In the genomic region with DNA sequence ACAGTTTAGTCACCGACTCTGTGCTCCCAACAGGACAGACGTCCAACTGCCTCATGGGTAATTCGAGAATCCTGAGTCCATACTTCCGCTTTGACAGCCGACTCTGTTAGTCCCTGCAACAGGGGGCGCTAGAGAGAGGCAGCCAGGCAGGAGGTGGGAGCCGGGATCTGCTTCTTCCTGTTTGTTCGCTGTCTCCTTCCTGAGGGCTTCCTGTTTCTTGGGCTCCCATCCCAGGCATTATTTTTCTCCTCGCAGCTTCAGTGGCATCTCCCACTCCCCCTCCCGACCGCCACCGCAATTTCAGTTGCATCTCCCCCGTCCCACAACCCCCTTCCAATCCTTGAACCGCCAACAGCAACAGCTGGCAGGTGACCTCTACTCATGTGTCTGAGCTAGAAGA, we compare ENCODE assay signal across 7 mouse cellular contexts.
DNase-seq lines count a peak whose midpoint lies in the region; ATAC-seq and TF ChIP-seq lines count a peak whose summit lies in the region.

No protein-coding gene starts in this region.

- DNase-seq in adrenal gland, adult (ENCODE audit: inconsistent age in 2 of 2, low spot score in 1 of 2): peak; percentile 58 to 79
- DNase-seq in gastrocnemius, postnatal 10 days: peak; percentile 65
- DNase-seq in kidney, adult 8-10 months: peak; percentile 64 to 74
- DNase-seq in lung, postnatal 0 days (ENCODE audit: low spot score): peak; percentile 75
- DNase-seq in thymus, postnatal 4 days: peak; percentile 74
- DNase-seq in layer of hippocampus, adult 9-11 months: no peak

- no peak for TF ChIP-seq POLR2A in ES-Bruce4 (IDR thresholded peaks at IDR 0.05; ENCODE audit: insufficient read depth, low read length)

- ATAC-seq in lung, postnatal 0 days: peak; percentile 61

- H3K27ac ChIP-seq in ES-Bruce4 (ENCODE audit: insufficient read depth, low read length): no peak overlapping the region
- no peak overlapping the region for H3K27ac ChIP-seq in lung, postnatal 0 days (ENCODE audit: low read length)

- H3K9me3 ChIP-seq in ES-Bruce4 (replicated peaks; ENCODE audit: control insufficient read depth, insufficient read depth, low read length, poor library complexity, severe bottlenecking): no peaks in the 10 kb centered on the region
- no peaks in the 10 kb centered on the region for H3K9me3 ChIP-seq in lung, postnatal 0 days (ENCODE audit: low read length)

- H3K9ac ChIP-seq in ES-Bruce4 (ENCODE audit: low read depth, poor library complexity, severe bottlenecking): no peak overlapping the region
- H3K9ac ChIP-seq in lung, postnatal 0 days (replicated peaks; ENCODE audit: low read depth): no peak overlapping the region

- peaks cover 6% of the 10 kb centered on the region for H3K4me1 ChIP-seq in ES-Bruce4 (ENCODE audit: control insufficient read depth, insufficient read depth, low read length)
- H3K4me1 ChIP-seq in lung, postnatal 0 days (ENCODE audit: insufficient read depth, low read depth, low read length): no peaks in the 10 kb centered on the region

- H3K4me2 ChIP-seq in lung, postnatal 0 days (replicated peaks; ENCODE audit: low read depth, low read length): no peak overlapping the region

- H3K4me3 ChIP-seq in ES-Bruce4 (ENCODE audit: low read depth, low read length): no peak overlapping the region
- H3K4me3 ChIP-seq in lung, postnatal 0 days (ENCODE audit: low read depth, low read length): no peak overlapping the region

- WGBS in lung, postnatal 0 days: 45% methylated on average over 14 of the region's 14 CpGs

- 0 out of 2 replicates have a peak, but pooled peaks have one; percentile 22 for TF ChIP-seq EP300 in ES-Bruce4 (IDR thresholded peaks at IDR 0.05; ENCODE audit: insufficient read depth, low read depth, low read length)
- TF ChIP-seq EP300 in lung, postnatal 0 days (IDR thresholded peaks at IDR 0.05): peak; percentile 70; the same call in 1 of the 2 replicates

- no peaks in the 10 kb centered on the region for H3K27me3 ChIP-seq in ES-Bruce4 (ENCODE audit: control insufficient read depth, insufficient read depth, low read length, poor library complexity, severe bottlenecking)
- H3K27me3 ChIP-seq in lung, postnatal 0 days (replicated peaks; ENCODE audit: insufficient read depth, low read length): no peaks in the 10 kb centered on the region

- TF ChIP-seq CTCF in ES-Bruce4 (IDR thresholded peaks at IDR 0.05; ENCODE audit: low read depth, low read length): peak; percentile 83
- peak; percentile 83 for TF ChIP-seq CTCF in lung, postnatal 0 days (IDR thresholded peaks at IDR 0.05)

- H3K36me3 ChIP-seq in ES-Bruce4 (ENCODE audit: control insufficient read depth, insufficient read depth, low read length, poor library complexity, severe bottlenecking): no peaks in the 10 kb centered on the region
- no peaks in the 10 kb centered on the region for H3K36me3 ChIP-seq in lung, postnatal 0 days (ENCODE audit: insufficient read depth, low read length)
